7 mouse cellular contexts compared by ENCODE assay signal in genomic region chr9:27375746-27376145, GRCm38 (mm10).
"Had no signal": no experiment of that assay in that cellular context is flagged by ENCODE, and none has a peak within 500 bp of the region (broad histone marks: within the 10 kb centered on the region; RNA-seq: fewer than 3 reads in every experiment).

No protein-coding gene starts in this region.

- DNase-seq: kidney, adult 9 months; kidney, postnatal 4 days; lung, adult 18-20 months; lung, postnatal 36 days; midbrain, embryonic 14.5 days; right cerebral cortex, postnatal 14 days; thymus, postnatal 4 days had no signal
